Mouse (Mus musculus) midbrain, embryonic 16.5 days (tissue): ENCODE results near the gene Trpt1. TPM values are rescaled to one million over a fixed set of nuclear protein-coding genes. Genes with fewer than 3 reads are reported as not detected.
"Not testable (repeated sequence)": the region's sequence is repeated elsewhere in the genome, so short reads cannot be mapped to it uniquely, and the experiment has no call there.

ENCODE experiments used
- ATAC-seq: fragments of 200-750 bp; cut with Nextera tagmentation; 2 replicates; pipeline ENCODE4 v1.8.0; 2017; ENCODE audit warnings: moderate TSS enrichment
- H3K27ac ChIP-seq: fragments of 300-500 bp; sonication (generic); 2 replicates; pipeline ENCODE4 v1.5.1; 2014; ENCODE audit warnings: mild to moderate bottlenecking, low read length, mixed read lengths
- H3K27me3 ChIP-seq: fragments of 300-500 bp; sonication (generic); 2 replicates; pipeline ENCODE4 v1.6.1; 2014; ENCODE audit warnings: low read depth, low read length, mixed read lengths; ENCODE audit not compliant: control insufficient read depth, insufficient read depth
- H3K36me3 ChIP-seq: fragments of 300-500 bp; sonication (generic); 2 replicates; pipeline ENCODE4 v1.6.1; 2014; ENCODE audit warnings: mild to moderate bottlenecking, low read length, moderate library complexity, mixed read lengths; ENCODE audit not compliant: control insufficient read depth, insufficient read depth
- H3K4me1 ChIP-seq: fragments of 300-500 bp; sonication (generic); 2 replicates; pipeline ENCODE4 v1.6.1; 2014; ENCODE audit warnings: mild to moderate bottlenecking, low read length, mixed read lengths; ENCODE audit not compliant: control insufficient read depth, insufficient read depth
- H3K4me2 ChIP-seq: fragments of 300-500 bp; sonication (generic); 2 replicates; pipeline ENCODE4 v1.6.1; 2014; ENCODE audit warnings: mild to moderate bottlenecking, low read length, mixed read lengths
- H3K4me3 ChIP-seq: fragments of 300-500 bp; sonication (generic); 2 replicates; pipeline ENCODE4 v1.5.1; 2014; ENCODE audit warnings: low read depth, mild to moderate bottlenecking, low read length, moderate library complexity, mixed read lengths
- H3K9ac ChIP-seq: fragments of 300-500 bp; sonication (generic); 2 replicates; pipeline ENCODE4 v1.6.1; 2014; ENCODE audit warnings: low read depth, low read length, mixed read lengths
- H3K9me3 ChIP-seq: fragments of 300-500 bp; sonication (generic); replicated peaks from 2 replicates; pipeline ENCODE4 v1.6.1; 2014; ENCODE audit warnings: mild to moderate bottlenecking, low read length, mixed read lengths; ENCODE audit not compliant: control insufficient read depth, poor library complexity, severe bottlenecking
- WGBS: fragments of 180-500 bp; shearing (Covaris S2); extraction: QIAGEN DNeasy Blood & Tissue Kit; methylation state at CpG from one replicate; pipeline ENCODE4 v1.1.7; 2014; 5-methylcytosine and 5-hydroxymethylcytosine counted together
- polyA plus RNA-seq: library from polyadenylated mRNA; unstranded; fragments of >200 nt; fragmentation: Nextera tagmentation; extraction: Ambion mirVana; gene quantifications from 2 replicates; pipeline ENCODE4 v1.2.1, GENCODE M21; 2015

Gene Trpt1
- polyA plus RNA-seq, 1 experiment from 2014 or later: 17.3 TPM

DNA sequence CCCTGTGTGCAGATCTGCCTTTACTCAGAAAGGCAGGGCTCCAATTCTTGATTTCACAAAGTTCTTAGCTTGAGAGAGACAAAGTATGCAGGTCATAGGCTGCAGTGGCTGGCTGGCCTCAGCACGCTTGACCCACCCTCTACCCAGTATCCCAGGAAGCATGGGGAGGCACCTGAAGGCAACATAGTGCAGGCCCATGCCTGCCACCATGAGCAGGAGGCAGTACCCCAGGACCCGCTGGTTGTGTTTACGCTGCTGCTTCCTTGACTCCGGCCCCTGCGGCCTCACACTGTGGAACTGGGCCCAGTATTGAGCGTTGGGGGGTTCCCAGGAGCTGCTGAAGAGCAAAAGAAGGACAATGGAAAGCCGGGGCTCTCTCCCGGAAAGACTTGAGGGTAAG is 6.7 kb upstream of the Trpt1 start:
- H3K36me3 ChIP-seq: peaks cover 4% of the 10 kb centered on the region
- H3K27me3 ChIP-seq: no peaks in the 10 kb centered on the region
- no peak overlapping the region for H3K27ac ChIP-seq
- no peaks in the 10 kb centered on the region for H3K9me3 ChIP-seq
- no peak overlapping the region for H3K9ac ChIP-seq
- H3K4me3 ChIP-seq: no peak overlapping the region
- H3K4me1 ChIP-seq: peaks cover 24% of the 10 kb centered on the region; the same call in 1 of the 2 replicates
- no peak overlapping the region for H3K4me2 ChIP-seq
- no peak for ATAC-seq
- WGBS: 85% methylated on average over 8 of the region's 8 CpGs

DNA sequence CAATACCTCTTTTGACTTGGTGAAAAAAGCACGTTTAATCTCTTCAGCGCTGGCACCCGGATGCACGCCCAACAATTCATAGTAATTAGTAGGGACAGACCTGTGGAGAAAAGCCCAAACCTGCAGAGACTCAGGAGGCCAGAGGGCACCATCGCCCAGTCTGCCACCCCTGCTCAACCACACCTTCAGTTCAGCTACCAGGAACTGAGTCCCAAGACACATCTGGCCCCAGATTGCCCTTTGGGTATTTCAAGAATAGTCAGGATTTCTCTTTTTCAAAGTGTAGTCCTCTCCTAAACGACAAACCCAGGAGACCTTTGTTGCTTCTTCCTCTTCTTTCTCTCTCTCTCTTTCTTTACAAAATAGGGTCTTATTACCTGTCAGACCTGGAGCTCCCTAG is 5.2 kb upstream of the Trpt1 start:
- Histone ChIP-seq H3K4me3 (no peak overlapping the region), H3K27me3 (no peaks in the 10 kb centered on the region), H3K36me3 (no peaks in the 10 kb centered on the region), H3K9me3 (no peaks in the 10 kb centered on the region), H3K27ac (no peak overlapping the region), H3K4me1 (peaks cover 38% of the 10 kb centered on the region), H3K4me2 (no peak overlapping the region), H3K9ac (no peak overlapping the region)
- no peak for ATAC-seq
- WGBS: 89% methylated on average over 6 of the region's 6 CpGs

GRCm38 (mm10) chr19:6991166-6991565 is 4.8 kb upstream of the Trpt1 start:
- not testable (repeated sequence) for H3K4me3 ChIP-seq, ATAC-seq, H3K36me3 ChIP-seq, H3K27me3 ChIP-seq, H3K9me3 ChIP-seq, H3K27ac ChIP-seq, H3K4me2 ChIP-seq, H3K9ac ChIP-seq
- WGBS: 95% methylated on average over 6 of the region's 6 CpGs
- peaks cover 38% of the 10 kb centered on the region for H3K4me1 ChIP-seq

DNA sequence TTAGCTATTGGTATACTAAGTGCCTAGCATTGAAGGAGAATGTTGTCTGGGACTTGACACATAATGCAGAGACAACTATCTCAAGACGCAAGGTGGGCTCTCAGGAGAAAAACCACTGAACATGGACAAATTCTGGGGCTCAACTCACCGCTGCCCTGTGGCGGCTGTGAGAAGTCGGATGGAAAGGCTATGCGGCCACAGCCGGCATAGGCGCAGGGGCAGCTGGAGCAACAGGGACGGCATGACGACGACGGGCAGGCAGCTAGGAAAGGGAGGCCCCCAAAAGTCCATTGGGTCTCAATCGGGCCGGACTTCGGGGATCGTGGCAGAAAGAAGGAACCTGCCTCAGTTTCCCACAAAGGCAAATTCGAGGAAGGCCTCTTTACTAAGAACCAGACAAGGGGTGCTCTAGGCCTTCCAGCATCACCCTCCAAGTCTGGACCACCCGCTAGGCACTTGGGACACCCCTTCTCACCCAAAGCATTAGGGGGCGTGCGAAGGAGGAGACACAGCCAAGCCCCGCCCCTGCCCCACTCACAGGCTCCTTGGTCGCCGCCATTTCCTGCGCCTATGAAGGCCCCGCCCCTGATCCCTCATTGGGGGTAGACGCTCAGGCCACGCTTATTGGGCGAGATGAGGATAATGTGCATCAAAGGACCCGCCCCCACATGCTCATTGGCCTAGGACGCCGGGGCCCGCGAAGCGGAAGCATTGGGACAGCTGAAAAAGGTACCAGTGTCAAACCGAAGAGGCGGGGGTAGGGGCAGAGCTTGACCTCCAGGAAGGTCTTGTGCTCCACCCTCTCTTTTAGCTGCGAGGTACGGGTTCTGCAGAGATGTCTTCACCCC is 3.7 kb upstream of the Trpt1 start, which contains the start of gene Dnajc4:
Gene Dnajc4 (minus strand): TSS at position 562 of the 848 bp plus-strand sequence.
- WGBS: 1% methylated on average over 37 of the region's 37 CpGs

GRCm38 (mm10) chr19:6993011-6993770 is 2.7 kb upstream of the Trpt1 start:
- H3K9me3 ChIP-seq: no peaks in the 10 kb centered on the region
- H3K9ac ChIP-seq: peak overlapping the region; percentile 49
- WGBS: 61% methylated on average over 14 of the region's 14 CpGs
- ATAC-seq: peak; percentile 21
- no peaks in the 10 kb centered on the region for H3K27me3 ChIP-seq
- H3K36me3 ChIP-seq: no peaks in the 10 kb centered on the region
- peak overlapping the region; percentile 44 for H3K4me3 ChIP-seq
- peak overlapping the region; percentile 84 for H3K4me2 ChIP-seq
- H3K27ac ChIP-seq: no peak overlapping the region
- H3K4me1 ChIP-seq: peaks cover 40% of the 10 kb centered on the region

More for the DNA sequence above, 3.7 kb upstream of the Trpt1 start, which contains the start of gene Dnajc4:
- peak within 1 kb of the TSS; percentile 84 for H3K4me2 ChIP-seq
- H3K36me3 ChIP-seq: no peaks in the 10 kb centered on the region
- peak within 1 kb of the TSS; percentile 44 for H3K4me3 ChIP-seq
- peak within 1 kb of the TSS; percentile 49 for H3K9ac ChIP-seq
- H3K9me3 ChIP-seq: no peaks in the 10 kb centered on the region
- H3K27ac ChIP-seq: peak within 1 kb of the TSS; percentile 40; the same call in 1 of the 2 replicates
- peaks cover 41% of the 10 kb centered on the region for H3K4me1 ChIP-seq
- ATAC-seq: peak; percentile 93
- H3K27me3 ChIP-seq: no peaks in the 10 kb centered on the region

DNA sequence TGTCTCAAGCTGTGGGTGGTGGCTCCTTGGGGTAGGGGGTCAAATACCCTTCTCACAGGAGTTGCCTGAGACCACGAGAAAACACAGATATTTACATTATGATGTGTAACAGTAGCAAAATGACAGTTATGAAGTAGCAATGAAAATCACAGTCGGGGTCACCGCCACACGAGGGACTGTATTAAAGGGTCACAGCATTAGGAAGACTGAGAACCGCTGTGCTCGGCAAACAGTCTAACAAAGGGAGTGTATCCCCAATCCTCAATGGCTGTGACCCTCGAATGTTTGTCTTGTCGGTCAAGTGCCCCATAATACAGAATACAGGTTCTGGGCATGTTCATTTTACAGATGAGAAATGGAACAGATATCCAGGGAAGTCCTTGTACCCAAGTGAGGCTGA is 1.9 kb upstream of the Trpt1 start:
- H3K4me1 ChIP-seq: peaks cover 37% of the 10 kb centered on the region
- H3K4me3 ChIP-seq: no peak overlapping the region
- 90% methylated on average over 8 of the region's 8 CpGs for WGBS
- no peak overlapping the region for H3K27ac ChIP-seq
- no peaks in the 10 kb centered on the region for H3K27me3 ChIP-seq
- H3K9ac ChIP-seq: no peak overlapping the region
- H3K9me3 ChIP-seq: no peaks in the 10 kb centered on the region
- H3K36me3 ChIP-seq: no peaks in the 10 kb centered on the region
- no peak for ATAC-seq
- no peak overlapping the region for H3K4me2 ChIP-seq

- 88% methylated on average over 8 of the region's 8 CpGs for WGBS
- peaks cover 37% of the 10 kb centered on the region for H3K4me1 ChIP-seq
Measured at GRCm38 (mm10) chr19:6994489-6994888, 1.4 kb upstream of the Trpt1 start.

GRCm38 (mm10) chr19:6995255-6995991 is 508 bp upstream of the Trpt1 start:
- Histone ChIP-seq H3K27me3 (no peaks in the 10 kb centered on the region), H3K4me1 (peaks cover 37% of the 10 kb centered on the region), H3K4me2 (peak overlapping the region; percentile 71), H3K9me3 (no peaks in the 10 kb centered on the region; the same call in 1 of the 2 replicates), H3K9ac (peak overlapping the region; percentile 58), H3K27ac (no peak overlapping the region), H3K4me3 (peak overlapping the region; percentile 45), H3K36me3 (peaks cover 10% of the 10 kb centered on the region)
- WGBS: 48% methylated on average over 20 of the region's 21 CpGs
- ATAC-seq: no peak

More at GRCm38 (mm10) chr19:6994489-6994888, 1.4 kb upstream of the Trpt1 start:
- H3K36me3 ChIP-seq: peaks cover 4% of the 10 kb centered on the region; the same call in 1 of the 2 replicates
- peak overlapping the region; percentile 58 for H3K9ac ChIP-seq
- H3K4me3 ChIP-seq: no peak overlapping the region
- no peak overlapping the region; the same call in 1 of the 2 replicates for H3K4me2 ChIP-seq
- H3K27ac ChIP-seq: no peak overlapping the region
- H3K9me3 ChIP-seq: no peaks in the 10 kb centered on the region
- no peaks in the 10 kb centered on the region for H3K27me3 ChIP-seq
- ATAC-seq: no peak
